Mouse (Mus musculus): Measurements from ENCODE around the gene Psma5.

Gene Psma5

DNA sequence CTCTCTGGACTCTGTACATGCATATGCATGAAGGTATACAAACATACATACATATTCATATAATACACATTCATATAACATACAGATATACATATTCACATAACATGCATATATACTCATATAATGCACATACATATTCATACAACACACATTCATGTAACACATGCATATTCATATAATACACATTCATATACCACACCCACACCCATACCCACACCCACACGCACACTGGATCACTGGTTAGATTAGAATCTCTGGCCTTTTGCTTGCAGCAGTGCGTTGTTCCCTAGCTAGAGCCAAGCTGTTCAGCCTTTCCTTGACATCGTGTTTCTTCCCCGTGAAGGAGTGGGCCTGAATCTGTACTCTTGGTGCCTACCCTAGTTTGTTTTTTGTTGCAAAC lies 48.0 kb downstream of the Psma5 start:
- no peak for DNase-seq (ENCODE audit: low spot score in 2 of 2)

DNA sequence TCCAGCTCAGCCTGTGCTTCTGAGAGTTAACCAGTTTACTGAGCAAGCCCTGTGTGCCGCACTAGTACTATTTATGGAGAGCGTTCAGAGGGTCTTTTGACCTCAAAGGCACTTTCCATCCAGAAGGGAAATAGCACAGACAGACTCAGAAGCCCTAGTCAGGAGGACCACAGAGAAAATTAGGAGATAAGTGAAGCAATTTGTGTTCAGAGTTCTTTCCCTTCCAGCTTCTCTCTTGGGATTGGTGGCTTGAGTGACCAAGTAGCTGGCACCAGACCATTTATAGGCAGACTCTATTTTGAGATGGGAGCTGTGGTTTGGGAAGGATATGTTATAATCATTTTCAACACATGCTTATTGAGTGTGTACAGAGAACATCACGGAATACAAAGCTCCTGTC lies 49.7 kb downstream of the Psma5 start:
- no peak for DNase-seq (ENCODE audit: low spot score in 2 of 2)

DNA sequence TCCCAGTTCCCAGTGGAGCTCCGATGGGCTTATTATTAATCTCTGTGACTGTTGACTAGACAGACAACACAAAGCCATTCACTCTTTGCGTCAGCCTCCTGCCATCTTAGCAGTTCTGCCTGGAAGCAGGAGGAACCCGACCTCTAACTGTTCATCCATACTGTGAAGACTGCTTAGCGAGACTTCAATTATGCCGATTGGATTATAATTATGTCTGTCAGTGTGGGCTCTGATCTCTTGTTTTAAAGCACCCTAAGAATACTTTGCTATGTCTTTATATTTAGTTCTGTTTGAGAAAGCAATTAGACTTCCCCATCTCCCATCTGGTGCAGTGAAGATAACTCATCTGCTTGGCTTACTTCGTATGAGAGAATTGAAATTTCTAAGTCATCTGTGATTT lies 50.8 kb downstream of the Psma5 start:
- no peak for DNase-seq (ENCODE audit: low spot score in 2 of 2)

GRCm38 (mm10) chr3:108310921-108311341 lies 54.2 kb downstream of the Psma5 start:
- no peak for DNase-seq (ENCODE audit: low spot score in 2 of 2)

DNA sequence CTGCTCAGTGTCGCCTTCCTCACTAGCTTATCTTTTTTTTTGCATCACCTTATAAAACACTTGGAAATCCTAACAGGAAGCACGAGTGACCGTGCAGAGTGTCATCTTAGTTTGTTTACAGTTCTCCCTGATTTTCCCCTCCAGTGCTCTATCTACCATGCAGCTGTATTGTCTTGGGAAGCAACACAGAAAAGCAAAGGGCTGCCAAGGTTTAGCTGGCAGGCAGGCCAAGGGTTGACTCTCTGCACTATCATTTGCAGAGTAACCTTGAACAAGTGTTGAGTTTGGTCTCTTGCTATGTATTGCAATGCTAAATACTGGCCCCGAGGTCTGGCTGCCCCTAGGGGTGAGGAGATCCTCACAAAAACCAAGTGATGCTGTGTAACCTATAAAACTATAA lies 55.0 kb downstream of the Psma5 start:
- DNase-seq (ENCODE audit: low spot score in 2 of 2), result no peak

- DNase-seq (ENCODE audit: low spot score in 2 of 2), result no peak
These were observed 55.7 kb downstream of the Psma5 start for GRCm38 (mm10) chr3:108312414-108312813.

DNA sequence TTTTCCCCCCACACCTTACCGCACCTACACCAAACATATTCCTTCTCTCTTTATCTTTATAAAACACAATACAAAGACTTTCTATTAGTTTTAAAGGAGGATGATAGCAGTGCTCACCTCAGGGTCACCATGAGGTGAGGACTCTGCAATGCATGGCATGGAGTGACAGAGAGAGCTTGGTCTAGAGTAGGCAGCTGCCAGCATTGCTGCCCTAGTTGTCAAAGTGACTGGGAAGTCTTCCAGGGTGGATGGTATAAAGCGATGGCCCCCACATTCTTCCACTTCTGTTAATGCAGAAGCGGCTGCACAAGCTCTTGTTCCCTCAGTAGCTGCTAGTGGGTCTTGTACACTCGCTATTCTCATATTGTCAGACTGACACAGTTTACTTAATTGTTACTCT lies 56.4 kb downstream of the Psma5 start:
- DNase-seq (ENCODE audit: low spot score in 2 of 2), result no peak

DNA sequence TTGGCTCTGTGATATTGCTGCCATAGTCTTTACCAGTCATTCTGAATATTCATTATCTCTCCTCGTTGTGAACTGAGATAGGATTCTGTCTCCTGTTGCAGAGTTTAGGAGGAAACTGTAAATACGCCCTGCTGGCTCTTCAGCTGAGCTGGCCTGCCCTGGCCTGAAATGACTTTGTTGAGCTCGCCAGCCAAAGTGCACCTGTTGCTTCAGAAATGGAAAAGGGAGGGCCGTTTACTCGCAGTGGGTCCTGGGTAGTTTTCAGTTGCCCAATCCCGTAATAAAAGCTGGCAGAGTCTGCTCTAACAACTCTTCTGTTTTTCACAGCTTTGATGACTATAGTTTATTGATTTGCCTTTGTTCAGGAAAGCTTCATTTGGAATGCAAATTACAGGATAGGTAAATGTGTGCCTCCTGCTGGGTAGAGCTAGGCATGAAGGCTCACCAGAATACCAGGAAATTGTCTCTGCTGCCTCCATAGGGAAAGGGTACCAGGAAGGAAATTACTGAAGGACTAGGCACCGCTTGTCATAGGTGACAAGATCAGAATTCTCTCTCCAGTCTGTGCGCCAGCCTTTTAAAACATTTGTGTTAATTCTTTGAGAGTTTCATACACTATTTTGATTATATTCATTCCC lies 57.4 kb downstream of the Psma5 start:
- DNase-seq (ENCODE audit: low spot score in 2 of 2), result no peak

DNA sequence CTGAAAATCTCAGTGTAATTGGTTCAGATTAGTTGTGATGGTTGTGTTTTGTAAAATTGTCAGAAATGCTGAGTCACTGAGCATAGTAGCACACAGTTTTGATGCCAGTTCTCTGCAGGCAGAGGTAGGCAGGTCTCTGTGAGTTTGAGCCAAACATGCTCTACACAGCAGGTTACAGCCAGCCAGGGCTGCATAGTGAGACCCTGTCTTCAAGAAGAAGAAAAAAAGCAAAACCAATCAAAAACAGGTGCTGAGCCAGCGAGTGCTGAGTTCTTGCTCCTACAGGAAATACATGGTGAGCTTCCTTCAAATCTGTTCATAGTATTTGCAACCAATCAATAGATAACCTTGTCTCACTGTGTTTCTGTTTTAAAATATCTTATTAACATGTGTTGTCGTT lies 61.8 kb downstream of the Psma5 start:
- DNase-seq (ENCODE audit: low spot score in 2 of 2), result no peak

DNA sequence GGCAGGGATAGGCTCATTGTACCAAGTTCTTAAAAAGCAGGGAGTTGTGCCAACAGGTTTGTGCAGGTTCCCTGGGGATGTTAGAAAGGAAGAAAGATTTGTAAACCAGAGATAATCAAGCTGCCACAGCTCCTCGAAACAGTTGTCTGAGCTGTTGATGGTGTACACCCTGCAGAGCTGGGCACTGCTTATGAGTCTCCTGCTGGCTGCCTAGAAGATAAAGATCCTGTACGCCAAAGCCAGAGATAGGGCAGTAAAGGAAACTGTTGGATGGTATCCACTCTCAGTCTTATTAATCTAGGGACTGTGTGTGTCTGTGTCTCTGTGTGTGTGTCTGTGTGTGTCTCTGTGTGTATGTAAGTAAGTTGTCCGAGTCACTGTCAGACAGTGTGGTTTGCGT lies 64.9 kb downstream of the Psma5 start:
- DNase-seq (ENCODE audit: low spot score in 2 of 2), result no peak

DNA sequence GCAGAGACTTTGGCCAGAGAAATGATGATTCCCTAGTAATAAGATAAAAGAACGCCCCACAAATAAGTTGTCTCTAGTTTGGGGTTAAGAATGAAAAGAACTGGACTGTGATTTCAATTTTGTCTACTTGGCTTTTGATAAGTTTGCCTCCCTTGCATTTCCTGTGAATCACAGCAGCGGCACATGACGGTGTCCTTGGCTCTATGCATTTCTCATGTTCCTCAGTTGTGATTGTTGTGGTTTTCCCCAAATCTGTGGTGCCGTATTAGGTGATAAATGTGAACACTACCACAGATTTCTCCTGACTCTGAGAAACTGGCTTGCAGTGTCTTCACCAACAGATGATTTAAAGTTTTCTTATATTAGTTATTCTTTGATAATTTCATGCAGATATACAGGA lies 65.4 kb downstream of the Psma5 start:
- DNase-seq (ENCODE audit: low spot score in 2 of 2), result no peak

DNA sequence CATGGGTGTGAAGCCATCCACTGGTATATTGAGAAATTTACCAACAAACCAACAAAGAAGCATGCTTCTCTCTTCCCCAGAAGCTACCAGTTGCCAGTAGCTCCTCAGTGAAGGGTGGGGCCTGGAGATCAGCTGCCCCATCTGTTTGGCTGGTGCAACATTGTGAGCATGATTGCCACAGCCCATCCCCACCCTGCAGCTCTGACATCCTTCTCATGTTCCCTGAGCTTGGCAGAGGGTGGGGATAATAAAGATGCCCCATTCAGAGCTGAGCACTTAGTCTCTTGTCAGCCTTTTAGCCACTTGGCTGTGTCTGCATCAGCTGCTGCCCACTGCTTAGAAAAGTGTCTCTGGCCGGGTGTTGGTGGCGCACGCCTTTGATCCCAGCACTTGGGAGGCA lies 66.2 kb downstream of the Psma5 start:
- no peak for DNase-seq (ENCODE audit: low spot score in 2 of 2)

DNA sequence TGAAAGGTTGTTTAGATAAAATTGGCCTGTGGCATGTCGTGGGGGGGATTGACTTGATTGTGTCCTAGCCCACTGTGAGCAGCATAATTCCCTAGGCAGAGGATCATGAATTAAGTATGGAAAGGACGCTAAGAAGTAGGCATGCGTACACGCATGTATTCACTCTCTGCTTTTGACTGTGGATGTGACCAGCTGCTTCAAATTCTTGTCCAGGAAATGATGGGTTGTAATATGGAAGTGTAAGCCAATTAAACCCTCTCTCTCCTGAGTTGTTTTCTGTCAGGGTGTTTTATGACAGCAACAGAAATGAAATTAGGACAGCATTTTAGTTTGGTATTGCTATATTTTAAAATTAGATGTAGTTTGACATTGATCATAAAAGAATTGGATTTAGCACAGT lies 68.1 kb downstream of the Psma5 start:
- no peak for DNase-seq (ENCODE audit: low spot score in 2 of 2)

- no peak for DNase-seq (ENCODE audit: low spot score in 2 of 2)
These were observed 68.8 kb downstream of the Psma5 start for GRCm38 (mm10) chr3:108325521-108325920.

- DNase-seq (ENCODE audit: low spot score in 2 of 2), result peak; percentile 56 to 66
These were observed 70.5 kb downstream of the Psma5 start for GRCm38 (mm10) chr3:108327275-108327674.

DNA sequence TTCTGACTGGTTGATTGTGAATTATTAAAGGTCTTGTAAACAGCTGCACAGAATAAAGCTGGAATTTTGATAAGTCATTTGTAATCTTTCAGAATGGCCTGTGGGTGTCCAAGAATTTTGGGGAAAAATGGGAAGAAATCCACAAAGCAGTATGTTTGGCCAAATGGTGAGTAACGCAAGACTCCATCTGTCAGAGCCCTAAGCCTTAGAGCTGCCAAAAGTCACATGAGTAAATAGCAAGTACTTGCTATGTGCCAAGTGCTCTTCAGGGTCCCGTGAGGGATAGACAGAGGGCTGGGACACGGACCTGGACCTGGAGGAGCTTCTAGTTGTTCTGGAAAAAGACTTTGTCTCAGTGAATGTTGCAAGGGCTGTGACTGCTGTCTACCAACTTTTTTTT lies 71.2 kb downstream of the Psma5 start:
- no peak for DNase-seq (ENCODE audit: low spot score in 2 of 2)

DNA sequence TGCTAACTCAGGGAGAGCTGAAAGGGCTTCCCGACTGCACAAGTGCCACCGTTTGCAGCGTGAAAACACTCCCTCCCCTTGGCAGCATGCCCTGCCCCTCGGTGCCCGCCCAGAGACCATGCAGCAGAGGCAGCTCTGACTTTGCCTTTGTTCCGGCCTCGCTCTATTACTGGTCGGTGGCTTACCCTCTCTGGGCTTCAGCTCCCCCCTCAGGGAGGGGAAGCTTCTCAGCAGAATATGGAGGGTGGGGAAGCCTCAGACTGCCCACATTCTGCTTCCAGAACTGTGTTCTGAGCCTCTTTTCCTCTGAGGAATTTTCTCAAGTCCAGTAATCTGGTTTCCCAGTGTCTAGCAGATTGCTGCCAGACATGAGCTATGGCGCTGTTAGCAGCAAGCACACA lies 71.7 kb downstream of the Psma5 start:
- DNase-seq (ENCODE audit: low spot score in 2 of 2), result peak in 1 of 2 experiments; percentile 43

All from right cerebral cortex, adult 2 months (tissue).